Mouse (Mus musculus): ENCODE data around the gene Vegfa. TPM values are rescaled to one million over a fixed set of nuclear protein-coding genes. Genes with fewer than 3 reads are reported as not detected.
"Not testable (repeated sequence)": the region's sequence is repeated elsewhere in the genome, so short reads cannot be mapped to it uniquely, and the experiment has no call there.

The Vegfa gene
- polyA plus RNA-seq, 1 experiment from 2014 or later: 5.7 TPM

GRCm38 (mm10) chr17:46010462-46010861, 21.7 kb downstream of the Vegfa start:
- 90% methylated on average over 6 of the region's 6 CpGs for WGBS
- Histone ChIP-seq H3K9me3 (no peaks in the 10 kb centered on the region), H3K4me1 (no peaks in the 10 kb centered on the region), H3K36me3 (peaks cover under 1% of the 10 kb centered on the region; the same call in 1 of the 2 replicates), H3K4me3 (replicated peaks) (no peak overlapping the region), H3K4me2 (no peak overlapping the region), H3K27me3 (replicated peaks) (no peaks in the 10 kb centered on the region), H3K9ac (no peak overlapping the region), H3K27ac (no peak overlapping the region)
- no peak for ATAC-seq (ENCODE audit: insufficient read depth, low FRiP score, low read depth)

GRCm38 (mm10) chr17:46009182-46009581, 23.0 kb downstream of the Vegfa start:
- Histone ChIP-seq H3K4me3 (replicated peaks) (no peak overlapping the region), H3K9ac (no peak overlapping the region), H3K9me3 (no peaks in the 10 kb centered on the region), H3K4me2 (no peak overlapping the region), H3K27me3 (replicated peaks) (no peaks in the 10 kb centered on the region), H3K27ac (no peak overlapping the region), H3K4me1 (peaks cover 3% of the 10 kb centered on the region; the same call in 1 of the 2 replicates), H3K36me3 (no peaks in the 10 kb centered on the region)
- no peak for ATAC-seq (ENCODE audit: insufficient read depth, low FRiP score, low read depth)
- 45% methylated on average over 7 of the region's 7 CpGs for WGBS

GRCm38 (mm10) chr17:46005458-46005857, 26.7 kb downstream of the Vegfa start:
- WGBS: 68% methylated on average over 3 of the region's 3 CpGs
- ATAC-seq (ENCODE audit: insufficient read depth, low FRiP score, low read depth): no peak
- Histone ChIP-seq H3K9me3 (no peaks in the 10 kb centered on the region), H3K4me3 (replicated peaks) (no peak overlapping the region), H3K27ac (no peak overlapping the region), H3K36me3 (no peaks in the 10 kb centered on the region), H3K9ac (no peak overlapping the region), H3K27me3 (replicated peaks) (no peaks in the 10 kb centered on the region), H3K4me2 (no peak overlapping the region), H3K4me1 (peaks cover 4% of the 10 kb centered on the region; the same call in 1 of the 2 replicates)

- ATAC-seq (ENCODE audit: insufficient read depth, low FRiP score, low read depth): no peak
- H3K9ac ChIP-seq: no peak overlapping the region
- H3K4me3 ChIP-seq (replicated peaks): no peak overlapping the region
- H3K36me3 ChIP-seq: no peaks in the 10 kb centered on the region
- 62% methylated on average over 5 of the region's 5 CpGs for WGBS
- H3K27ac ChIP-seq: no peak overlapping the region
- H3K4me2 ChIP-seq: no peak overlapping the region
- H3K9me3 ChIP-seq: no peaks in the 10 kb centered on the region
- peaks cover 4% of the 10 kb centered on the region; the same call in 1 of the 2 replicates for H3K4me1 ChIP-seq
- no peaks in the 10 kb centered on the region for H3K27me3 ChIP-seq (replicated peaks)
Observed at GRCm38 (mm10) chr17:46004482-46004881, 27.7 kb downstream of the Vegfa start.

- Histone ChIP-seq H3K9me3 (no peaks in the 10 kb centered on the region), H3K36me3 (no peaks in the 10 kb centered on the region), H3K4me2 (no peak overlapping the region), H3K4me3 (replicated peaks) (no peak overlapping the region), H3K4me1 (peaks cover 4% of the 10 kb centered on the region; the same call in 1 of the 2 replicates), H3K27ac (no peak overlapping the region), H3K27me3 (replicated peaks) (no peaks in the 10 kb centered on the region), H3K9ac (no peak overlapping the region)
- peak; percentile 47 for ATAC-seq (ENCODE audit: insufficient read depth, low FRiP score, low read depth)
- 61% methylated on average over 15 of the region's 15 CpGs for WGBS
Observed at GRCm38 (mm10) chr17:46003717-46004481, 28.3 kb downstream of the Vegfa start.

- no peak overlapping the region for H3K9ac ChIP-seq
- peaks cover 9% of the 10 kb centered on the region; the same call in 1 of the 2 replicates for H3K4me1 ChIP-seq
- no peak overlapping the region for H3K27ac ChIP-seq
- no peak for ATAC-seq (ENCODE audit: insufficient read depth, low FRiP score, low read depth)
- no peaks in the 10 kb centered on the region for H3K27me3 ChIP-seq (replicated peaks)
- H3K4me2 ChIP-seq: no peak overlapping the region
- H3K9me3 ChIP-seq: no peaks in the 10 kb centered on the region
- H3K36me3 ChIP-seq: no peaks in the 10 kb centered on the region
- 70% methylated on average over 9 of the region's 9 CpGs for WGBS
- H3K4me3 ChIP-seq (replicated peaks): no peak overlapping the region
Observed at GRCm38 (mm10) chr17:45999366-45999940, 32.7 kb downstream of the Vegfa start.

GRCm38 (mm10) chr17:45998363-45998762, 33.8 kb downstream of the Vegfa start:
- H3K27ac ChIP-seq: no peak overlapping the region
- H3K4me2 ChIP-seq: no peak overlapping the region
- WGBS: 17% methylated on average over 6 of the region's 6 CpGs
- ATAC-seq (ENCODE audit: insufficient read depth, low FRiP score, low read depth): no peak
- H3K27me3 ChIP-seq (replicated peaks): no peaks in the 10 kb centered on the region
- no peak overlapping the region for H3K4me3 ChIP-seq (replicated peaks)
- 0 out of 2 replicates have a peak, but pooled peaks cover 10% of the 10 kb centered on the region for H3K4me1 ChIP-seq
- H3K36me3 ChIP-seq: no peaks in the 10 kb centered on the region
- H3K9me3 ChIP-seq: no peaks in the 10 kb centered on the region
- no peak overlapping the region for H3K9ac ChIP-seq

- H3K4me1 ChIP-seq: 0 out of 2 replicates have a peak, but pooled peaks cover 10% of the 10 kb centered on the region
- H3K9me3 ChIP-seq: no peaks in the 10 kb centered on the region
- H3K4me3 ChIP-seq (replicated peaks): no peak overlapping the region
- no peak overlapping the region for H3K4me2 ChIP-seq
- WGBS: 73% methylated on average over 9 of the region's 9 CpGs
- no peak for ATAC-seq (ENCODE audit: insufficient read depth, low FRiP score, low read depth)
- no peak overlapping the region for H3K9ac ChIP-seq
- no peaks in the 10 kb centered on the region for H3K27me3 ChIP-seq (replicated peaks)
- no peak overlapping the region for H3K27ac ChIP-seq
- no peaks in the 10 kb centered on the region for H3K36me3 ChIP-seq
Observed at GRCm38 (mm10) chr17:45996921-45997444, 35.2 kb downstream of the Vegfa start.

GRCm38 (mm10) chr17:45994281-45994817, 37.8 kb downstream of the Vegfa start:
- no peaks in the 10 kb centered on the region for H3K36me3 ChIP-seq
- WGBS: 52% methylated on average over 11 of the region's 11 CpGs
- peak; percentile 83 for ATAC-seq (ENCODE audit: insufficient read depth, low FRiP score, low read depth)
- H3K9me3 ChIP-seq: no peaks in the 10 kb centered on the region
- no peak overlapping the region for H3K4me3 ChIP-seq (replicated peaks)
- no peak overlapping the region for H3K4me2 ChIP-seq
- H3K27ac ChIP-seq: no peak overlapping the region
- H3K4me1 ChIP-seq: 0 out of 2 replicates have a peak, but pooled peaks cover 10% of the 10 kb centered on the region
- H3K9ac ChIP-seq: no peak overlapping the region
- no peaks in the 10 kb centered on the region for H3K27me3 ChIP-seq (replicated peaks)

- no peak for ATAC-seq (ENCODE audit: insufficient read depth, low FRiP score, low read depth)
Observed at GRCm38 (mm10) chr17:45986915-45987314, 45.3 kb downstream of the Vegfa start.

GRCm38 (mm10) chr17:45986374-45986773, 45.8 kb downstream of the Vegfa start:
- 78% methylated on average over 6 of the region's 6 CpGs for WGBS
- no peak overlapping the region for H3K4me3 ChIP-seq (replicated peaks)
- no peak overlapping the region for H3K27ac ChIP-seq
- H3K9ac ChIP-seq: no peak overlapping the region
- H3K4me2 ChIP-seq: no peak overlapping the region
- no peaks in the 10 kb centered on the region for H3K9me3 ChIP-seq
- H3K27me3 ChIP-seq (replicated peaks): no peaks in the 10 kb centered on the region
- H3K4me1 ChIP-seq: no peaks in the 10 kb centered on the region
- no peak for ATAC-seq (ENCODE audit: insufficient read depth, low FRiP score, low read depth)
- no peaks in the 10 kb centered on the region for H3K36me3 ChIP-seq

More at GRCm38 (mm10) chr17:45986915-45987314, 45.3 kb downstream of the Vegfa start:
- Histone ChIP-seq H3K27me3 (replicated peaks) (no peaks in the 10 kb centered on the region), H3K27ac (no peak overlapping the region), H3K4me1 (no peaks in the 10 kb centered on the region), H3K9me3 (no peaks in the 10 kb centered on the region), H3K9ac (no peak overlapping the region), H3K4me2 (no peak overlapping the region), H3K36me3 (no peaks in the 10 kb centered on the region), H3K4me3 (replicated peaks) (no peak overlapping the region)
- 91% methylated on average over 3 of the region's 3 CpGs for WGBS

- not testable (repeated sequence) for H3K27ac ChIP-seq; H3K27me3 ChIP-seq (replicated peaks); H3K4me3 ChIP-seq (replicated peaks); H3K4me2 ChIP-seq; H3K9me3 ChIP-seq; ATAC-seq (ENCODE audit: insufficient read depth, low FRiP score, low read depth); H3K4me1 ChIP-seq; H3K36me3 ChIP-seq; H3K9ac ChIP-seq
- WGBS: 91% methylated on average over 1 of the region's 1 CpGs
Observed at GRCm38 (mm10) chr17:45983185-45983584, 49.0 kb downstream of the Vegfa start.
